Mouse (Mus musculus) liver, adult 2 months (tissue): ENCODE data around the gene Mthfd1l. TPM values are rescaled to one million over a fixed set of nuclear protein-coding genes. Genes with fewer than 3 reads are reported as not detected.
A peak's percentile ranks its signal among the peaks of the same experiment; 100 is the strongest.

ENCODE experiments used
- DNase-seq: peaks from one replicate; pipeline ENCODE4 v3.0.0-alpha.2; 2011; ENCODE audit warnings: low read depth, low spot score; ENCODE audit errors: extremely low read depth
- H3K27ac ChIP-seq: fragments of 200-500 bp; replicated peaks from 2 replicates; pipeline ENCODE4 v1.5.1; 2012; ENCODE audit warnings: low read depth, mild to moderate bottlenecking, control low read depth, inconsistent platforms, low read length; ENCODE audit not compliant: insufficient read depth
- H3K27me3 ChIP-seq: fragments of 200-500 bp; 2 replicates; pipeline ENCODE4 v1.6.1; 2012; ENCODE audit warnings: mild to moderate bottlenecking, moderate library complexity, low read length, inconsistent platforms; ENCODE audit not compliant: control insufficient read depth, insufficient read depth
- H3K36me3 ChIP-seq: fragments of 200-500 bp; 2 replicates; pipeline ENCODE4 v1.6.1; 2012; ENCODE audit warnings: low read length, inconsistent platforms; ENCODE audit not compliant: control insufficient read depth, insufficient read depth
- H3K4me1 ChIP-seq: fragments of 200-500 bp; 2 replicates; pipeline ENCODE4 v1.6.1; 2011; ENCODE audit warnings: low read length; ENCODE audit not compliant: control insufficient read depth, insufficient read depth
- H3K4me3 ChIP-seq: fragments of 200-500 bp; 2 replicates; pipeline ENCODE4 v1.5.1; 2011; ENCODE audit warnings: low read depth, mild to moderate bottlenecking, control low read depth, low read length, moderate library complexity; ENCODE audit not compliant: insufficient read depth
- H3K79me2 ChIP-seq: fragments of 200-500 bp; 2 replicates; pipeline ENCODE4 v1.6.1; 2012; ENCODE audit warnings: inconsistent platforms, mild to moderate bottlenecking, low read length, moderate library complexity; ENCODE audit not compliant: control insufficient read depth, insufficient read depth
- H3K9ac ChIP-seq: fragments of 200-500 bp; 2 replicates; pipeline ENCODE4 v1.6.1; 2012; ENCODE audit warnings: low read depth, mild to moderate bottlenecking, control low read depth, inconsistent platforms, low read length
- CTCF ChIP-seq: fragments of 200-500 bp; IDR thresholded peaks from 2 replicates; pipeline ENCODE4 v1.5.1; 2011; ENCODE audit warnings: low read depth, low read length, control low read depth
- POLR2A ChIP-seq: fragments of 200-500 bp; IDR thresholded peaks from 2 replicates; pipeline ENCODE4 v1.6.1; 2011; ENCODE audit warnings: low read length, control low read depth; ENCODE audit not compliant: insufficient read depth; ENCODE audit errors: extremely low read depth
- WGBS: fragments of 180-500 bp; shearing (Covaris S2); methylation state at CpG from one replicate; pipeline ENCODE4 v1.1.7; 2018; 5-methylcytosine and 5-hydroxymethylcytosine counted together
- polyA plus RNA-seq: library from polyadenylated mRNA; depleted of rRNA; stranded (reverse); fragments of >200 nt; gene quantifications from 2 replicates; pipeline ENCODE4 v1.2.3, GENCODE M21; 2012
- total RNA-seq: library from RNA; depleted of rRNA; stranded (reverse); fragments of >200 nt; gene quantifications from 2 replicates; pipeline ENCODE4 v1.2.3, GENCODE M21; 2014

Gene Mthfd1l
- total and polyA plus RNA-seq, 2 experiments, result 0.31 to 1.0 TPM

- H3K4me1 ChIP-seq, result no peaks in the 10 kb centered on the region
- no peaks in the 10 kb centered on the region for H3K36me3 ChIP-seq
- DNase-seq, result peak; percentile 29
- H3K9ac ChIP-seq, result no peak overlapping the region
- no peak overlapping the region; the same call in 1 of the 2 replicates for H3K27ac ChIP-seq
- no peak overlapping the region for H3K4me3 ChIP-seq
- TF ChIP-seq POLR2A (no peak), CTCF (no peak)
- WGBS, result 82% methylated on average over 4 of the region's 4 CpGs
- no peaks in the 10 kb centered on the region for H3K27me3 ChIP-seq
- H3K79me2 ChIP-seq, result no peaks in the 10 kb centered on the region
Observed at GRCm38 (mm10) chr10:4128915-4129314, 156.0 kb downstream of the Mthfd1l start.

DNA sequence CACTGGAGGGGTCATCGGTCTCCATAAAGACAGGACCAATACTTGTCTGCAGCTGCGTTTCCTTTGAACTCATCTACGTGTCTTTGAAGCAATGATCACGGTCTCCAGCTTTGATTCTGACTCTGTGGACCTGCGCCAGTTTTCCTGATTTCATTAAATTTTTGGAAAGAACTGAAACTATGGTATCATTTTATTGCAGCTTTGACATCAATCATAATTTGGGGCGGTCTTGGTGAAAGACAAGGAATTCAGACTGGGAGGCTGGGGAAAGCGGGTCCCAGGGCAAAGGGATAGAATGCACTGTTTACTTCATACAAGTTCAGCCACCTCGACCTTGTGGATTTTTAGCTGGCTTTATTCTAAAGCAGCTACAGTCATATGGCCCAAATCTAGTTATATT lies 156.5 kb downstream of the Mthfd1l start:
- Histone ChIP-seq H3K4me3 (no peak overlapping the region), H3K27me3 (no peaks in the 10 kb centered on the region), H3K27ac (no peak overlapping the region), H3K36me3 (no peaks in the 10 kb centered on the region), H3K79me2 (no peaks in the 10 kb centered on the region), H3K9ac (no peak overlapping the region), H3K4me1 (no peaks in the 10 kb centered on the region)
- no peak for TF ChIP-seq POLR2A
- no peak for TF ChIP-seq CTCF
- peak; percentile 18 for DNase-seq
- WGBS, result 90% methylated on average over 8 of the region's 8 CpGs

DNA sequence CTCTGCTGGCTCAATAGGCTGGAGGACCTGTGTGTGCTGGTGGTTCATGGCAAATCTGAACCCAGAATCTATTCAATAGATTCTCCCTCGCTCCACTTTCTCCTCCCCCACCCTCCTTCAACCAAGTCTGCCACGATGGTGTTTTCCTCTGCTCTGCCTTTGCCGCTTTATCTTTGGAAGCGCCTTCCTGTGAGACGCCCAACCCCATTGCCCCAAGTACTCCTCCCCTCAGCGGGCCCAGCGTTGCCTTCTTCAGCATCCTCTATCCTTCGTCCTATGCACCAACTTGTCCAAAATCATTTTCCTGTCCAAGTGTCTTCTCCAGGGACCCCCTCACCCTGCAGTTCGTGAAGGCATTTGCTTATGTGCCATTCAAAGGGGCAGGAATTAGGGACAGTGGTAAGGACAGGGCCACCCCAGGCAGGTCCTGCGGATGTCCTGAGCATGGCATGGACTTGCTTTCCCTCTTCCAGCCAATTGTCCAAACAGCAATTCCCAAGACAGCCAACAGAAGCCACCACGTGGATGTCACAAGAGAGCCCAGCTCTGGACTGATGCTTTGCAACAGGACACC lies 157.2 kb downstream of the Mthfd1l start:
- H3K27ac ChIP-seq, result no peak overlapping the region
- no peaks in the 10 kb centered on the region for H3K27me3 ChIP-seq
- DNase-seq, result no peak
- H3K9ac ChIP-seq, result no peak overlapping the region
- H3K4me1 ChIP-seq, result no peaks in the 10 kb centered on the region
- WGBS, result 78% methylated on average over 11 of the region's 11 CpGs
- H3K4me3 ChIP-seq, result no peak overlapping the region
- H3K36me3 ChIP-seq, result no peaks in the 10 kb centered on the region
- TF ChIP-seq POLR2A (no peak), CTCF (no peak)
- no peaks in the 10 kb centered on the region for H3K79me2 ChIP-seq

- WGBS, result 83% methylated on average over 7 of the region's 7 CpGs
- Histone ChIP-seq H3K79me2 (no peaks in the 10 kb centered on the region), H3K36me3 (no peaks in the 10 kb centered on the region)
Observed at GRCm38 (mm10) chr10:4132735-4133134, 159.8 kb downstream of the Mthfd1l start.

GRCm38 (mm10) chr10:4135100-4135764 lies 162.3 kb downstream of the Mthfd1l start:
- Histone ChIP-seq H3K9ac (no peak overlapping the region), H3K36me3 (no peaks in the 10 kb centered on the region), H3K4me1 (no peaks in the 10 kb centered on the region), H3K4me3 (no peak overlapping the region), H3K27me3 (no peaks in the 10 kb centered on the region), H3K79me2 (no peaks in the 10 kb centered on the region), H3K27ac (no peak overlapping the region)
- peak; percentile 29 for DNase-seq
- 61% methylated on average over 5 of the region's 5 CpGs for WGBS
- TF ChIP-seq CTCF (no peak), POLR2A (no peak)

More at GRCm38 (mm10) chr10:4132735-4133134, 159.8 kb downstream of the Mthfd1l start:
- Histone ChIP-seq H3K27me3 (no peaks in the 10 kb centered on the region), H3K4me1 (no peaks in the 10 kb centered on the region), H3K4me3 (no peak overlapping the region), H3K27ac (no peak overlapping the region), H3K9ac (no peak overlapping the region)
- no peak for TF ChIP-seq POLR2A
- TF ChIP-seq CTCF, result no peak
- no peak for DNase-seq

- no peaks in the 10 kb centered on the region for H3K27me3 ChIP-seq
- H3K79me2 ChIP-seq, result no peaks in the 10 kb centered on the region
- no peak for TF ChIP-seq POLR2A
- no peak for TF ChIP-seq CTCF
- H3K4me1 ChIP-seq, result no peaks in the 10 kb centered on the region
- no peak for DNase-seq
- no peak overlapping the region for H3K9ac ChIP-seq
- no peak overlapping the region for H3K27ac ChIP-seq
- H3K36me3 ChIP-seq, result no peaks in the 10 kb centered on the region
- WGBS, result 82% methylated on average over 3 of the region's 3 CpGs
- H3K4me3 ChIP-seq, result no peak overlapping the region
Observed at GRCm38 (mm10) chr10:4139531-4139930, 166.6 kb downstream of the Mthfd1l start.
